Mouse (Mus musculus) layer of hippocampus, adult 6 months (tissue): Measurements from ENCODE around the gene Tbc1d32. TPM values are rescaled to one million over a fixed set of nuclear protein-coding genes. Genes with fewer than 3 reads are reported as not detected.

Experiments used
- long read RNA-seq, 2 experiments: library from polyadenylated mRNA; unstranded; transcript quantifications; one replicate each; pipeline ENCODE4 v2.0.0; 2019 to 2020
- polyA plus RNA-seq: library from polyadenylated mRNA; unstranded; fragments of <200 nt; fragmentation: Nextera tagmentation; gene quantifications from 2 replicates; pipeline ENCODE4 v1.2.3, GENCODE M21; 2021

Gene Tbc1d32
- 1.9 and 2.7 TPM in 2 replicates for polyA plus RNA-seq
- long read RNA-seq, experiment 1, partial matches to known transcripts, result 1 of 3 reads
- long read RNA-seq, experiment 1, other reads (novel, unspliced or antisense), result 2 of 3 reads
- long read RNA-seq, experiment 2, full-length matches to known transcripts, result 7 of 14 reads
- long read RNA-seq, experiment 2, partial matches to known transcripts, result 5 of 14 reads
- long read RNA-seq, experiment 2, other reads (novel, unspliced or antisense), result 2 of 14 reads

DNA sequence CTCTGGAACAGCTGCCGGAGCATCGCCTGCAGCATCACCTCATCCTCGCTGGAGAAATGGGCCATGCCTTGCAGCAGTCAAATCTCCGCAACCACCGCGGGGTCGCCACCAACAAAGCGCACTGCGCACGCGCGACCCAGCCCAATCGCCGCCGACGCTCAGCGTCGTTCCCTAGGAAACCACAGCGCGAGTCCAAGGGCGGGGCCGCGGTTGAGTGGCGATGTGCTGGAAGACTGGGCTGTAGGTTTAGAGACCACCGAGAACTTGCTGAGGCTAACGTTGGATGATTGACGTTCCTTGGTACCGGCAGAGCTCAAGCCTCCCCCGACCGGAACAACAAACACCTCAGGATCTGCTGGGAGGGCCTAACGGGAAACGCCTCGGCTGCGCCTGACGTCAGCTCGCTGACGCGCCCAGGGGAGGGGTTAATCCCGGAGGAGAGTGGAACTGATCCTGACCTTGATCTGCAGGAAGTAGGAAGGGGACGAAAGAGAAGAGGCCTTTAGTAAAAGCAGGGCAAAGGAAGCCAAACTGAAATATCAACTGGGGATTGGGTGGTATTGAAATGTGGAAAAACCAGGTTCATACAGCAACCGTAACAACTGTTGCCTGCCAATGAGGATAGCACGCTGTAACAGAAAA, at the start of gene Tbc1d32:
Gene Tbc1d32 (minus strand): TSS at position 122 of the 642 bp plus-strand sequence.

GRCm38 (mm10) chr10:56106333-56106995, 122.0 kb downstream of the Tbc1d32 start, which contains the start of gene Msl3l2:
Gene Msl3l2, plus strand, starts transcription at chr10:56106917.

Other genes starting within 250 kb of the Tbc1d32 start
- gene Msl3l2, start 121.8 kb downstream of the Tbc1d32 start, polyA plus RNA-seq, result 7.5 and 9.7 TPM in 2 replicates
- gene Gja1, start 148.6 kb upstream of the Tbc1d32 start, polyA plus RNA-seq, result 143 and 172 TPM in 2 replicates